Mouse (Mus musculus): ENCODE results near the gene Gm49378. TPM values are rescaled to one million over a fixed set of nuclear protein-coding genes. Genes with fewer than 3 reads are reported as not detected.

Gene Gm49378
- polyA plus RNA-seq, 1 experiment = 1.9 TPM

DNA sequence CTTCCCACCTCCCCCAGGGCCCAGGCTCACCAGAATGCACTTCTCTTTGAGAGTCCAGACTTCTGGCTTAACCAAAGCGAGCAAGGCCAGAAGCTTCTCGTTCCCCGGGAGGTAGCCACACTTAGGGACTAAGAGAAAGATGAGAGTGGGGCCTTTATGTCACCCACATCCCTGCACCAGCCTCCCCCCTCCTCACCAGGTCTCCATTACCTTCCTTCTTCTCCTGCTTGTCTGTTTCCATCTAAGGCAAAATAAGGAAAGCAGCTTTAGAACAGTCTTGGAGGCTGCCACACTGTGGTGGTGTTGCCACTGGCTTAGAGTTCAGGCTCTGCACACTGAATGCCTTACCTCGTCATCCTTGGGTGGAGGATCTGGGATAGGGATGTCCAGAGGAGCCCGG is 48.4 kb downstream of the Gm49378 start:
- Histone ChIP-seq H3K27ac (ENCODE audit: control insufficient read depth, insufficient read depth, low read depth, low read length) (no peak overlapping the region), H3K27me3 (ENCODE audit: control insufficient read depth, insufficient read depth, low read length) (no peaks in the 10 kb centered on the region), H3K4me1 (ENCODE audit: control insufficient read depth, insufficient read depth, low read length) (peaks cover 16% of the 10 kb centered on the region), H3K4me3 (ENCODE audit: control insufficient read depth, low read depth, low read length) (no peak overlapping the region), H3K36me3 (ENCODE audit: control insufficient read depth, insufficient read depth, low read length) (no peaks in the 10 kb centered on the region)
- TF ChIP-seq POLR2A (IDR thresholded peaks at IDR 0.05; ENCODE audit: control insufficient read depth, low read depth, low read length) (no peak), CTCF (IDR thresholded peaks at IDR 0.05; ENCODE audit: control insufficient read depth, insufficient read depth, insufficient replicate concordance, low read depth, low read length) (no peak)

DNA sequence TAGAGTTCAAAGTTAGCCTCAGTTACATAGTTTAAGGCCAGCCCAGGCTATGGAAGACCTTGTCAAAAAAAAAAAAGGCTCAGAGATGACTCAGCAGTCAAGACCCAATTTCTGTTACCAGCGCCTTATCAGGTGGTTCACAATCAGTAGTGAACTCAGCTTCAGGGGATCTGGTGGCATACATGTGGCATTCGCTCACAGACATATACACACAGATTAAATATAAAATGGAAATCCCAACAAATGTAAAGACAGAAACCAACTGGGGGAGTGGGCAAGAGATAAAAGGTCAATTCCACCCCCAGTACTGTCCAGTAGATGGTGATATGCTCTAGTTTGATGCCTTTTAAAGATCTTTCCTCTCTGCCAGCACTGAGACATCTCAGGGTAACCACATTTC is 51.5 kb downstream of the Gm49378 start:
- no peak for TF ChIP-seq POLR2A (IDR thresholded peaks at IDR 0.05; ENCODE audit: control insufficient read depth, low read depth, low read length)
- TF ChIP-seq CTCF (IDR thresholded peaks at IDR 0.05; ENCODE audit: control insufficient read depth, insufficient read depth, insufficient replicate concordance, low read depth, low read length) = no peak
- Histone ChIP-seq H3K4me1 (ENCODE audit: control insufficient read depth, insufficient read depth, low read length) (peaks cover 7% of the 10 kb centered on the region), H3K36me3 (ENCODE audit: control insufficient read depth, insufficient read depth, low read length) (no peaks in the 10 kb centered on the region), H3K4me3 (ENCODE audit: control insufficient read depth, low read depth, low read length) (no peak overlapping the region), H3K27me3 (ENCODE audit: control insufficient read depth, insufficient read depth, low read length) (no peaks in the 10 kb centered on the region), H3K27ac (ENCODE audit: control insufficient read depth, insufficient read depth, low read depth, low read length) (no peak overlapping the region)

- Histone ChIP-seq H3K27me3 (ENCODE audit: control insufficient read depth, insufficient read depth, low read length) (no peaks in the 10 kb centered on the region), H3K36me3 (ENCODE audit: control insufficient read depth, insufficient read depth, low read length) (no peaks in the 10 kb centered on the region), H3K27ac (ENCODE audit: control insufficient read depth, insufficient read depth, low read depth, low read length) (peak overlapping the region; percentile 52; the same call in 1 of the 2 replicates), H3K4me3 (ENCODE audit: control insufficient read depth, low read depth, low read length) (no peak overlapping the region), H3K4me1 (ENCODE audit: control insufficient read depth, insufficient read depth, low read length) (peaks cover 5% of the 10 kb centered on the region)
- TF ChIP-seq POLR2A (IDR thresholded peaks at IDR 0.05; ENCODE audit: control insufficient read depth, low read depth, low read length) (no peak), CTCF (IDR thresholded peaks at IDR 0.05; ENCODE audit: control insufficient read depth, insufficient read depth, insufficient replicate concordance, low read depth, low read length) (no peak)
Measured at GRCm38 (mm10) chr14:55585566-55585960, 52.1 kb downstream of the Gm49378 start.

- H3K4me3 ChIP-seq (ENCODE audit: control insufficient read depth, low read depth, low read length) = peak within 1 kb of the TSS; percentile 84
- H3K27me3 ChIP-seq (ENCODE audit: control insufficient read depth, insufficient read depth, low read length) = no peaks in the 10 kb centered on the region
- peaks cover 3% of the 10 kb centered on the region for H3K4me1 ChIP-seq (ENCODE audit: control insufficient read depth, insufficient read depth, low read length)
- no peak for TF ChIP-seq CTCF (IDR thresholded peaks at IDR 0.05; ENCODE audit: control insufficient read depth, insufficient read depth, insufficient replicate concordance, low read depth, low read length)
- TF ChIP-seq POLR2A (IDR thresholded peaks at IDR 0.05; ENCODE audit: control insufficient read depth, low read depth, low read length) = peak; percentile 38; the same call in 1 of the 2 replicates
- H3K27ac ChIP-seq (ENCODE audit: control insufficient read depth, insufficient read depth, low read depth, low read length) = peak within 1 kb of the TSS; percentile 56
- H3K36me3 ChIP-seq (ENCODE audit: control insufficient read depth, insufficient read depth, low read length) = no peaks in the 10 kb centered on the region
Measured at GRCm38 (mm10) chr14:55584702-55585565, 52.8 kb downstream of the Gm49378 start, which contains the start of gene Emc9. Gene Emc9 (minus strand): TSS chr14:55585302.

DNA sequence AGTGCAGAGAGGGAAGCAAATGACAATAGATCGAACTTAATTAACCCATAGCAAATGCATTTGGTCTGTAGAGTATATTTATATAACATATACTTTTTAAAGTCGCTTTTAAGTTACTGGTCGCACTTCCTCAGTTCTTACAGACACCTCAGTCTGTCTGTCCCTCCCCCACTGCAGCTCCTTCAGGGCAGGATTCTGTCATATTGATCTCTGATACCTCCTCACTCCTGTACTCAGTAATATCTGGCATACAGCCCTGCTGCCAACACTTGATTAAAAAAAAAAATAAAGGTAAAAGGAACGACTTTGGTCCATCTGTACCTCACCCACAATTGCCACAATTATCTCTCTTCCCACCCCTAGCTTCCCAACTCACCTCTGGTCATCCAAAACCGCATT is 53.4 kb downstream of the Gm49378 start:
- Histone ChIP-seq H3K27ac (ENCODE audit: control insufficient read depth, insufficient read depth, low read depth, low read length) (no peak overlapping the region), H3K27me3 (ENCODE audit: control insufficient read depth, insufficient read depth, low read length) (no peaks in the 10 kb centered on the region), H3K4me1 (ENCODE audit: control insufficient read depth, insufficient read depth, low read length) (peaks cover 3% of the 10 kb centered on the region), H3K36me3 (ENCODE audit: control insufficient read depth, insufficient read depth, low read length) (no peaks in the 10 kb centered on the region), H3K4me3 (ENCODE audit: control insufficient read depth, low read depth, low read length) (peak overlapping the region; percentile 84)
- TF ChIP-seq CTCF (IDR thresholded peaks at IDR 0.05; ENCODE audit: control insufficient read depth, insufficient read depth, insufficient replicate concordance, low read depth, low read length) (no peak), POLR2A (IDR thresholded peaks at IDR 0.05; ENCODE audit: control insufficient read depth, low read depth, low read length) (no peak)

DNA sequence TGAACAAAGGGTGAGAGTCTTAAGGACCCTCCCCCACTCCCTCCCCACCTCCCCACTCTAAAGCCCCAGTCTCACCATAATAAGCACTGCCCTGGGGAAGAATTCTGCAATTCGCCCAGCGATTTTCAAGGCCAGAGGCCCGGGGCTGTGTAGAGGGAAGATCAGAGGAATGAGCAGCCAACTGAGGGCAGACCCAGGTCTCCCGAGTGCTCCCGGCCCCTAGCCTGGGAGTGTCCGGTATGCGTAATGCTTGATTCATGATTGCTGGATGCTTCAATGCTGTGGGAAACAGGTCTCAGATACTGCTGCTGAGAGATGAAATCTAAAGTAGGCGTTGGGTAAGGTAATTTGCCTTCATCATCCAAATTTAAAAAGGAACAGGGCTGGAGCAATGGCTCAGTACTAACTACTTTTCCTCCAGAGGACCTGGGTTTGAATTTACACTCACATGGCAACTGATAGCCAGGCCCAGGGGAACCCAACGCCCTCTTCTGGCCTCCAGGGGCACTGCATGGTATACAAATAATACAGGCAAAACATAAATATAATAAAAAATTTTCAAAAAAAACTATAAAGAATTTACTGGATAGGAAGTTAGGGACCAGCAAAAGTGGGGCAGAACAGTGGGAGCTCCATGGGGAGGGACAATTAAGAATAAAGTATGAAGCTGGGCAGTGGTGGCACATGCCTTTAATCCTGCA is 55.6 kb downstream of the Gm49378 start:
- H3K4me3 ChIP-seq (ENCODE audit: control insufficient read depth, low read depth, low read length) = no peak overlapping the region
- no peaks in the 10 kb centered on the region for H3K36me3 ChIP-seq (ENCODE audit: control insufficient read depth, insufficient read depth, low read length)
- no peaks in the 10 kb centered on the region for H3K27me3 ChIP-seq (ENCODE audit: control insufficient read depth, insufficient read depth, low read length)
- H3K4me1 ChIP-seq (ENCODE audit: control insufficient read depth, insufficient read depth, low read length) = peaks cover 9% of the 10 kb centered on the region
- TF ChIP-seq POLR2A (IDR thresholded peaks at IDR 0.05; ENCODE audit: control insufficient read depth, low read depth, low read length) (no peak), CTCF (IDR thresholded peaks at IDR 0.05; ENCODE audit: control insufficient read depth, insufficient read depth, insufficient replicate concordance, low read depth, low read length) (peak; percentile 36; the same call in 1 of the 2 replicates)
- no peak overlapping the region for H3K27ac ChIP-seq (ENCODE audit: control insufficient read depth, insufficient read depth, low read depth, low read length)

GRCm38 (mm10) chr14:55580731-55581130 is 57.0 kb downstream of the Gm49378 start:
- TF ChIP-seq POLR2A (IDR thresholded peaks at IDR 0.05; ENCODE audit: control insufficient read depth, low read depth, low read length) (no peak), CTCF (IDR thresholded peaks at IDR 0.05; ENCODE audit: control insufficient read depth, insufficient read depth, insufficient replicate concordance, low read depth, low read length) (no peak)
- Histone ChIP-seq H3K4me3 (ENCODE audit: control insufficient read depth, low read depth, low read length) (no peak overlapping the region), H3K27me3 (ENCODE audit: control insufficient read depth, insufficient read depth, low read length) (no peaks in the 10 kb centered on the region), H3K36me3 (ENCODE audit: control insufficient read depth, insufficient read depth, low read length) (no peaks in the 10 kb centered on the region), H3K27ac (ENCODE audit: control insufficient read depth, insufficient read depth, low read depth, low read length) (no peak overlapping the region), H3K4me1 (ENCODE audit: control insufficient read depth, insufficient read depth, low read length) (peaks cover 20% of the 10 kb centered on the region)

All from testis, adult 2 months (tissue).